Mouse (Mus musculus): Measurements from ENCODE around the gene Rap1b. TPM values are rescaled to one million over a fixed set of nuclear protein-coding genes. Genes with fewer than 3 reads are reported as not detected.
"Not testable (repeated sequence)": the region's sequence is repeated elsewhere in the genome, so short reads cannot be mapped to it uniquely, and the experiment has no call there.

Rap1b gene
- polyA plus RNA-seq (2015; fragmentation: Nextera tagmentation; extraction: Ambion mirVana): 158 and 159 TPM in 2 replicates

- Histone ChIP-seq H3K36me3 (no peaks in the 10 kb centered on the region), H3K27ac (peak within 1 kb of the TSS; percentile 99), H3K4me3 (peak within 1 kb of the TSS; percentile 88), H3K27me3 (no peaks in the 10 kb centered on the region), H3K9ac (peak within 1 kb of the TSS; percentile 95), H3K4me2 (peak within 1 kb of the TSS; percentile 79), H3K9me3 (no peaks in the 10 kb centered on the region), H3K4me1 (replicated peaks) (peaks cover 21% of the 10 kb centered on the region)
- peak; percentile 95 for ATAC-seq (ENCODE audit: low FRiP score)
- whole genome bisulfite sequencing: under 1% methylated on average over 76 of the region's 112 CpGs
Measured at GRCm38 (mm10) chr10:117845597-117846259, at the start of gene Rap1b. Gene Rap1b, minus strand, starts transcription at chr10:117846035.

- 0 out of 2 replicates have a peak, but pooled peaks cover 3% of the 10 kb centered on the region for H3K4me1 ChIP-seq (replicated peaks)
- 0 out of 2 replicates have a peak, but pooled peaks cover 4% of the 10 kb centered on the region for H3K27me3 ChIP-seq
- H3K9me3 ChIP-seq: no peaks in the 10 kb centered on the region
- H3K9ac ChIP-seq: no peak overlapping the region
- H3K36me3 ChIP-seq: no peaks in the 10 kb centered on the region
- ATAC-seq (ENCODE audit: low FRiP score): no peak
- no peak overlapping the region for H3K4me2 ChIP-seq
- H3K27ac ChIP-seq: no peak overlapping the region
- 82% methylated on average over 4 of the region's 4 CpGs for WGBS
- no peak overlapping the region for H3K4me3 ChIP-seq
Measured at GRCm38 (mm10) chr10:117895186-117895585, 49.4 kb upstream of the Rap1b start.

GRCm38 (mm10) chr10:117894114-117895035 is 48.5 kb upstream of the Rap1b start:
- WGBS: 93% methylated on average over 17 of the region's 17 CpGs
- Histone ChIP-seq H3K27me3 (0 out of 2 replicates have a peak, but pooled peaks cover 4% of the 10 kb centered on the region), H3K4me3 (no peak overlapping the region), H3K27ac (no peak overlapping the region), H3K9ac (no peak overlapping the region), H3K4me1 (replicated peaks) (no peaks in the 10 kb centered on the region), H3K36me3 (no peaks in the 10 kb centered on the region), H3K4me2 (no peak overlapping the region), H3K9me3 (no peaks in the 10 kb centered on the region)
- ATAC-seq (ENCODE audit: low FRiP score): no peak

GRCm38 (mm10) chr10:117893128-117893527 is 47.3 kb upstream of the Rap1b start:
- WGBS: 49% methylated on average over 12 of the region's 13 CpGs
- not testable (repeated sequence) for H3K36me3 ChIP-seq; H3K4me1 ChIP-seq (replicated peaks); ATAC-seq (ENCODE audit: low FRiP score); H3K27ac ChIP-seq; H3K4me3 ChIP-seq; H3K4me2 ChIP-seq; H3K27me3 ChIP-seq; H3K9ac ChIP-seq; H3K9me3 ChIP-seq

- ATAC-seq (ENCODE audit: low FRiP score): no peak
- no peak overlapping the region for H3K9ac ChIP-seq
- WGBS: 81% methylated on average over 10 of the region's 10 CpGs
- no peak overlapping the region for H3K4me2 ChIP-seq
- no peaks in the 10 kb centered on the region for H3K36me3 ChIP-seq
- no peak overlapping the region for H3K4me3 ChIP-seq
- peaks cover 7% of the 10 kb centered on the region; the same call in 1 of the 2 replicates for H3K4me1 ChIP-seq (replicated peaks)
- H3K27me3 ChIP-seq: 0 out of 2 replicates have a peak, but pooled peaks cover 4% of the 10 kb centered on the region
- H3K27ac ChIP-seq: no peak overlapping the region
- H3K9me3 ChIP-seq: no peaks in the 10 kb centered on the region
Measured at GRCm38 (mm10) chr10:117891327-117891726, 45.5 kb upstream of the Rap1b start.

- WGBS: 81% methylated on average over 15 of the region's 15 CpGs
- Histone ChIP-seq H3K4me3 (no peak overlapping the region), H3K9ac (no peak overlapping the region), H3K27ac (no peak overlapping the region), H3K36me3 (no peaks in the 10 kb centered on the region), H3K27me3 (0 out of 2 replicates have a peak, but pooled peaks cover 4% of the 10 kb centered on the region), H3K4me2 (no peak overlapping the region), H3K4me1 (replicated peaks) (peaks cover 7% of the 10 kb centered on the region; the same call in 1 of the 2 replicates), H3K9me3 (no peaks in the 10 kb centered on the region)
- ATAC-seq (ENCODE audit: low FRiP score): no peak
Measured at GRCm38 (mm10) chr10:117888822-117889221, 43.0 kb upstream of the Rap1b start.

- Histone ChIP-seq H3K9me3 (no peaks in the 10 kb centered on the region), H3K27me3 (no peaks in the 10 kb centered on the region), H3K4me3 (no peak overlapping the region), H3K36me3 (no peaks in the 10 kb centered on the region), H3K9ac (no peak overlapping the region), H3K27ac (no peak overlapping the region), H3K4me1 (replicated peaks) (peaks cover 7% of the 10 kb centered on the region; the same call in 1 of the 2 replicates), H3K4me2 (no peak overlapping the region)
- 70% methylated on average over 4 of the region's 4 CpGs for WGBS
- no peak for ATAC-seq (ENCODE audit: low FRiP score)
Measured at GRCm38 (mm10) chr10:117885358-117885757, 39.5 kb upstream of the Rap1b start.

GRCm38 (mm10) chr10:117884760-117885159 is 38.9 kb upstream of the Rap1b start:
- Histone ChIP-seq H3K4me3 (no peak overlapping the region), H3K27me3 (no peaks in the 10 kb centered on the region), H3K36me3 (no peaks in the 10 kb centered on the region), H3K27ac (no peak overlapping the region), H3K4me2 (no peak overlapping the region), H3K9ac (no peak overlapping the region), H3K9me3 (no peaks in the 10 kb centered on the region), H3K4me1 (replicated peaks) (peaks cover 7% of the 10 kb centered on the region; the same call in 1 of the 2 replicates)
- 90% methylated on average over 5 of the region's 5 CpGs for WGBS
- no peak for ATAC-seq (ENCODE audit: low FRiP score)

GRCm38 (mm10) chr10:117883438-117883837 is 37.6 kb upstream of the Rap1b start:
- ATAC-seq (ENCODE audit: low FRiP score): no peak
- no peak overlapping the region for H3K9ac ChIP-seq
- H3K4me1 ChIP-seq (replicated peaks): 0 out of 2 replicates have a peak, but pooled peaks cover under 1% of the 10 kb centered on the region
- no peak overlapping the region for H3K27ac ChIP-seq
- no peaks in the 10 kb centered on the region for H3K27me3 ChIP-seq
- WGBS: 94% methylated on average over 8 of the region's 8 CpGs
- H3K4me3 ChIP-seq: no peak overlapping the region
- no peaks in the 10 kb centered on the region for H3K9me3 ChIP-seq
- H3K36me3 ChIP-seq: no peaks in the 10 kb centered on the region
- no peak overlapping the region for H3K4me2 ChIP-seq

- WGBS: 96% methylated on average over 9 of the region's 9 CpGs
- Histone ChIP-seq H3K4me3 (no peak overlapping the region), H3K27me3 (no peaks in the 10 kb centered on the region), H3K27ac (no peak overlapping the region), H3K9ac (no peak overlapping the region), H3K4me1 (replicated peaks) (no peaks in the 10 kb centered on the region), H3K36me3 (no peaks in the 10 kb centered on the region), H3K4me2 (no peak overlapping the region), H3K9me3 (no peaks in the 10 kb centered on the region)
- no peak for ATAC-seq (ENCODE audit: low FRiP score)
Measured at GRCm38 (mm10) chr10:117878628-117879027, 32.8 kb upstream of the Rap1b start.

- no peak overlapping the region for H3K4me2 ChIP-seq
- ATAC-seq (ENCODE audit: low FRiP score): no peak
- 86% methylated on average over 8 of the region's 8 CpGs for WGBS
- H3K27ac ChIP-seq: no peak overlapping the region
- H3K27me3 ChIP-seq: no peaks in the 10 kb centered on the region
- no peaks in the 10 kb centered on the region for H3K36me3 ChIP-seq
- no peaks in the 10 kb centered on the region for H3K4me1 ChIP-seq (replicated peaks)
- H3K9ac ChIP-seq: no peak overlapping the region
- no peak overlapping the region for H3K4me3 ChIP-seq
- H3K9me3 ChIP-seq: no peaks in the 10 kb centered on the region
Measured at GRCm38 (mm10) chr10:117876801-117877200, 31.0 kb upstream of the Rap1b start.

GRCm38 (mm10) chr10:117876400-117876799 is 30.6 kb upstream of the Rap1b start:
- H3K4me2 ChIP-seq: no peak overlapping the region
- no peak overlapping the region for H3K4me3 ChIP-seq
- H3K9me3 ChIP-seq: no peaks in the 10 kb centered on the region
- H3K4me1 ChIP-seq (replicated peaks): no peaks in the 10 kb centered on the region
- WGBS: 92% methylated on average over 18 of the region's 18 CpGs
- no peak for ATAC-seq (ENCODE audit: low FRiP score)
- H3K27ac ChIP-seq: no peak overlapping the region
- no peaks in the 10 kb centered on the region for H3K36me3 ChIP-seq
- no peaks in the 10 kb centered on the region for H3K27me3 ChIP-seq
- H3K9ac ChIP-seq: no peak overlapping the region
